Mouse (Mus musculus) E14TG2a.4 (cell line): ENCODE measurements around the gene 5730409E04Rik.

Experiments used
- H3K27me3 ChIP-seq: 2 replicates; pipeline ENCODE4 v1.6.1; 2014; ENCODE audit warnings: low read length, control low read depth; ENCODE audit not compliant: insufficient read depth
- H3K36me3 ChIP-seq: 2 replicates; pipeline ENCODE4 v1.6.1; 2014; ENCODE audit warnings: low read length, control low read depth; ENCODE audit not compliant: insufficient read depth
- H3K4me1 ChIP-seq: replicated peaks from 2 replicates; pipeline ENCODE4 v1.6.1; 2014; ENCODE audit warnings: low read depth, low read length, control low read depth
- H3K4me3 ChIP-seq: replicated peaks from 2 replicates; pipeline ENCODE4 v1.5.1; 2014; ENCODE audit warnings: mild to moderate bottlenecking, low read length
- H3K9me3 ChIP-seq: 2 replicates; pipeline ENCODE4 v1.6.1; 2014; ENCODE audit warnings: low read length, control low read depth
- CTCF ChIP-seq: conservative IDR thresholded peaks from 2 replicates; pipeline ENCODE4 v1.5.1; 2014; ENCODE audit warnings: low read length
- NANOG ChIP-seq: IDR thresholded peaks from 2 replicates; pipeline ENCODE4 v1.6.1; 2014; ENCODE audit warnings: borderline replicate concordance, low read length, mixed read lengths
- POU5F1 ChIP-seq: IDR thresholded peaks from 2 replicates; pipeline ENCODE4 v1.6.1; 2014; ENCODE audit warnings: low read length, borderline replicate concordance

5730409E04Rik gene

DNA sequence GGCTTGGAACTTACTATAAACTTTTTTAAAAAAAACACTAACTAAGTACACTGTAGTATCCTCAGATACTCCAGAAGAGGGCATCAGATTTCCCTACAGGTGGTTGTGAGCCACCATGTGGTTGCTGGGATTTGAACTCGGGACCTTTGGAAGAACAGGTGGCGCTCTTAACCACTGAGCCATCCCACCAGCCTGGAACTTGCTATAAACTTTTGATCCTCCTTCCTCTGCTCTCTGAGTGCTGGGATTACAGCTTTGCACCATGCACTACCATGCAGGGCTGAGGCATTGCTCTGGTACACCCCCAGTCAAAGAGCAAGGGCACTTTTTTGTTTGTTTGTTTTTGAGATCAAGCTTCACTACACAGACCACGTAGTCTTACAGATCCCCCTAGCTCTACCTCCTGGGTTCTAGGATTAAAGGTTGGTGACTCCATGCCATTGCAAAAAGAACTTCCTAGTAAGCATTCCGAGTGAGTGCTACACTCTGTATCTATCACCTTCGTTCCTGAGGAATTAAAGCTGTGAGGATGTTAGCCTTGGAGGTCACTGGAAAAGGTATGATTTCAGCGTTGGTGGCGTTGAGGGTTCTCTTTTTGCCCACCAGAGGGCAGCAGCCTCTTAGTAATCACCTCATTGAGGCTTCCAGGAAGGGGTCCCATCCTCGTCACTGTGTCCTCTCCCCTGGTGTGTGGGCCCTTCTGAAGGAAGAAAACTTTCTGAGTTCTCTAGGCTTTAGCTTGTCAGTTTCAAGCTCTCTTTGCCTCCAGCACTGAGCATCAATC is 9.5 kb upstream of the 5730409E04Rik start:
- no peak for TF ChIP-seq POU5F1
- peak; percentile 83 for TF ChIP-seq CTCF
- Histone ChIP-seq H3K4me3 (no peak overlapping the region), H3K4me1 (peaks cover 12% of the 10 kb centered on the region), H3K9me3 (no peaks in the 10 kb centered on the region), H3K36me3 (no peaks in the 10 kb centered on the region), H3K27me3 (peaks cover 6% of the 10 kb centered on the region)

DNA sequence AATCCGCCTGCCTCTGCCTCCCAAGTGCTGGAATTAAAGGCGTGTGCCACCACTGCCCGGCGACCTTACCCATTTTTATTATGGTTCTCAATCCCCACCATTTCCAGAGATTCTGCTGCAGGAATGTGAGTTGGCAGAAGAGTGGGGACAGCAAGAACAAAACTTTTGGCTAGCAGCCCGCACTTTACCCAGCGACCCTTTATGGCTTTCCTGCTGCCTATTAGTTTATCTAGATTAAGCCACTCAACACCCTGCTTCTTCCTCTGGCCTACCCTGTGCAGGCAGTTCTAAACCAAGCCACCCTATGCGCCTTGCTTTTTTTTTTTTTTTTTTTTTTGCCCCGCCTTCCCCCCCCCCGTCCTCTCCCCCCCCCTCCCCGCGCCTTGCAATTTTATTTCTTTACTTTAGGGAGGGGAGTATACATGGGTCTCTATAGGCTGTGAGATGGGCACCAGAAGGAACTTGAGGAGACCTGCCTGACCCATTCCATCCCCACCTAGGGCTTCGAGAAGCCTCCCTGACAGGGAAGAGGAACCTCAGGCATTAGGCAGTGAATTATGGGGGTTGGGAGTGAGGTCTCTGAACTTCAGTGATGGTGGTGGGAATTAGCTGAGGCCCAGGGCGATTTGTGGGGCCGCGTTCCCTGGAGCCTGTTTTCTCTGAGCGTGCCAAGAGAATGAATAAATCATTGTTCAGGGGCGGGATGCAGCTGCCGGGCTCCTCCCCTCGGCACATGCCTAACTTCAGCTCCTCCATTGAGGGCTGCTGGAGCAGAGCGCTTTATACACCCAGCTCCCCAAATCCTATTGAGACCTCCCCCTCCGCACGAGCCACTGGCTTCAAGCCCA is 7.8 kb upstream of the 5730409E04Rik start:
- Histone ChIP-seq H3K4me3 (peak overlapping the region; percentile 53), H3K27me3 (peaks cover 7% of the 10 kb centered on the region), H3K4me1 (peaks cover 12% of the 10 kb centered on the region), H3K36me3 (no peaks in the 10 kb centered on the region), H3K9me3 (no peaks in the 10 kb centered on the region)
- TF ChIP-seq NANOG, result no peak
- TF ChIP-seq POU5F1, result no peak
- TF ChIP-seq CTCF, result no peak

DNA sequence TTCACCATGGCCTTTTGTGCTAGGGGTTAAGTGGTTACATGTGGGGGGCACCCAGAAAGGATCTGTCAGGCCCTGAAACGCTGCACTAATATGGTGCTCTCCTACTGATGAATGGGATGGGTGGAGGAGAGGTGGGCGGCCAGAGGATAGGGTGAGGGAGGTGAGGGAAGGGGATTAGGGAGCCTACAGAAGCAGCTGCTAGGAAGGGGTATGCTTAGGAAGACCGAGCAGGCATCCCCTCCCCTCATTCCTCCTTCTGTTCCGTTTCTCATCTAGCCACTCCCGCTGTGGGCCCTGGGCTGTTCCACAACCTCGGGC is 7.2 kb upstream of the 5730409E04Rik start:
- Histone ChIP-seq H3K4me3 (peak overlapping the region; percentile 53), H3K27me3 (peaks cover 7% of the 10 kb centered on the region), H3K4me1 (peaks cover 12% of the 10 kb centered on the region), H3K9me3 (no peaks in the 10 kb centered on the region), H3K36me3 (no peaks in the 10 kb centered on the region)
- TF ChIP-seq NANOG (no peak), POU5F1 (no peak), CTCF (no peak)

DNA sequence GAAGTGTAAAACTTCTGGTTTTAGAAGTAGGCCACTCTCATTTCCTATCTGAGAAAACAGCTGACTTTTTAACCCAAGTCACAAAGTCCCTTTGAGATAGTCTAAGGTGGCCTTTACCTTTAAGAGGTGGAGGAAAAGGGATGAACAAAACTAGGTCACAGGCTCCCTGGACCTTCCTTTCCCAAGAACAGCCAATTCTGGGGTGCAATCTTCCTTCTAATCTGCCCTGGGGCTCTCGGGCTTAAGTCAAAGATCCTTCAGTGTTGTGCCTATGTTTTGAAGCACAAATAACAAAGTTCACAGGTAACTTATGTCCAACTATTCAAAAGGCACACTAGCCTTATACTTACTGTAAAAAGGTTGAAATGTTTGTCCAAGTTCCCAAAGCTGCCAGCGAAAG is 5.5 kb upstream of the 5730409E04Rik start:
- Histone ChIP-seq H3K4me1 (peaks cover 12% of the 10 kb centered on the region), H3K36me3 (no peaks in the 10 kb centered on the region), H3K27me3 (peaks cover 18% of the 10 kb centered on the region), H3K9me3 (no peaks in the 10 kb centered on the region), H3K4me3 (no peak overlapping the region)
- TF ChIP-seq NANOG, result no peak
- no peak for TF ChIP-seq CTCF
- TF ChIP-seq POU5F1, result no peak

DNA sequence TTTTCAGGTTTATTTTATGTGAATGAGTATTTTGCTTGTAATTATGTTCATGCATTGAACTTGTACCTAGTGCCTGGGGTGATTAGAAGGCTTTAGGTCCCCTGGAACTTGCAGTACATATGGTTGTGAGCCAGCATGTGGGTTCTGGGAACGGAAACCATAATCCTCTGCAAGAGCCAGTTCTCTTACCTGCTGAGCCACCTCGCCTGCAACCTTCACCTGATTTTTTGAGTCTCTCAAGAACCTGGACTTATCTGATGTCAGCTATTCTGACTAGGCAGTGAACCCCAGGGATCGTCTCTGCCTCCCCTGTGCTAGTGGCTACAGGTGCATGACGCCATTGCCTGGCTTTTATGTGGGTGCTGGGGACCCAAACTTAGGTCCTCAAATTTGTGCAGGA is 3.9 kb upstream of the 5730409E04Rik start:
- Histone ChIP-seq H3K9me3 (no peaks in the 10 kb centered on the region), H3K27me3 (peaks cover 28% of the 10 kb centered on the region), H3K36me3 (no peaks in the 10 kb centered on the region), H3K4me3 (no peak overlapping the region), H3K4me1 (peaks cover 20% of the 10 kb centered on the region)
- TF ChIP-seq NANOG, result no peak
- TF ChIP-seq POU5F1, result no peak
- TF ChIP-seq CTCF, result no peak

DNA sequence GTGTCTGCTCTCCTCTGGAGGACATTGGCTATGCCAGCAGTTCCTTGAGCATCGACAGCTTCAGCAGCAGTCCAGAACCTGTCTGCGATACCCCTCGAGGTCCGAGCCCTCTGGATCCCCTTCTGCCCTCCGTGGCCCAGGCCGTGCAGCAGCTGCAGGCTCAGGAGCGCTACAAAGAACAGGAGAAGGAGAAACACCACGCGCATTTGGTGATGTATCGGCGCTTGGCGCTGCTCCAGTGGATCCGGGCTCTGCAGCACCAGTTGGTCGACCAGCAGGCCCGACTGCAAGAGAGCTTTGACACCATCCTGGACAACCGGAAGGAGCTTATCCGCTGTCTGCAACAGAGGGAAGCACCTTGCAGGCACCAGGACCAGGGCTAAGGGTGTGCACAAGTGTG is 2.4 kb downstream of the 5730409E04Rik start:
- Histone ChIP-seq H3K36me3 (no peaks in the 10 kb centered on the region), H3K4me3 (no peak overlapping the region), H3K27me3 (peaks cover 39% of the 10 kb centered on the region), H3K9me3 (no peaks in the 10 kb centered on the region), H3K4me1 (peaks cover 36% of the 10 kb centered on the region)
- TF ChIP-seq NANOG, result no peak
- no peak for TF ChIP-seq CTCF
- TF ChIP-seq POU5F1, result no peak

DNA sequence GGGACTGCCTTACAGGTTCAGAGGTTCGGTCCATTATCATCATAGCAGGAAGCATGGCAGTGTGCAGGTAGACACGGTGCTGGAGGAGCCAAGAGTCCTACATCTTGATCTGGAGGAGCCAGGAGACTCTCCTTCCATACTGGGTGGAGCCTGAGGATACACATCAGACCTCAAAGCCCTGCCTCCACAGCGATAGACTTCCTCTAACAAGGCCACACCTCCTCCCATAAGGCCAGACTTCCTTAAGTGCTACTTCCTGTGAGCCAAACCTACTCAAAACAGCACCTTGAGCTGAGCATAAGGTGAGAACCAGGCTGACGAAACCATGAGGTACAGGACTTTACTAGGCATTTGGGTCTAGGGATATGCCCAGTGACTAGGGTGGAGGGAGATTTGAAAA is 6.7 kb downstream of the 5730409E04Rik start:
- H3K9me3 ChIP-seq, result no peaks in the 10 kb centered on the region
- peaks cover 43% of the 10 kb centered on the region for H3K4me1 ChIP-seq
- no peak overlapping the region for H3K4me3 ChIP-seq
- H3K36me3 ChIP-seq, result no peaks in the 10 kb centered on the region
- H3K27me3 ChIP-seq, result peaks cover 49% of the 10 kb centered on the region
- no peak for TF ChIP-seq NANOG
- no peak for TF ChIP-seq CTCF
- TF ChIP-seq POU5F1, result no peak

DNA sequence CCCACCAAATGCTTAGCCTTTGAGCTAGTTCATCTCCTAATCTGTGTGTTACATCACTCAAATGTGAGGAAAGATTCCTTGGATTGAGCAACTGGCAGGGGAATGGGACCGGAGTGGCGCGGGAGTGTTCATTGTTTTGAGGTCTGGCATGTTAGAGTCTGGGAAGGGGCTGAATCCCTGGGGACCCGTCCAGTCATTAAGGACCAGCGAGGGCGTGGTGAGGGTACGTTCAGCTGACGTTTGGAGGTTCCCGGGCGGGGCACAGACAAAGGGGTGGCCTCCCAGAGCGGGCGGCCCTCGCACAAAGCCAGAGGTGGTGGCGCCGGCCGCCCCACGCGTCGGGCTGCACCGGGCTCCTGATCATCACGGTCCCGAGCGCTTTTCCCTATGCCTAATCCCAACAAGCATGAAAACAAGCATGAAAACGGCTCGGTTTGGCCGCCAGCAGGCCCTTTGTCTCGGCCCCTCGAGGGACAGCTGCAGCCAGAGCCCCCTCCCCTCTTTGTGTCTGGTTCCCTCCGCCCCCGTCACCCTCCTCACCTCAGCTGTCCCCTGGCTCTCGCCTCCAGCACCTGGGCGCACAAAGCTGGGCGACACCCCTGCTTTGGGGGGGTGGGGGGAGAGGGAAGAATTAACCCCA is 10.2 kb downstream of the 5730409E04Rik start:
- no peak for TF ChIP-seq CTCF
- TF ChIP-seq POU5F1, result no peak
- TF ChIP-seq NANOG, result no peak
- Histone ChIP-seq H3K9me3 (no peaks in the 10 kb centered on the region), H3K27me3 (peaks cover 67% of the 10 kb centered on the region), H3K4me1 (peaks cover 20% of the 10 kb centered on the region), H3K36me3 (no peaks in the 10 kb centered on the region), H3K4me3 (peak overlapping the region; percentile 74)
